Mouse (Mus musculus): Measurements from ENCODE around the gene Prmt2.
A peak's percentile ranks its signal among the peaks of the same experiment; 100 is the strongest.

DNA sequence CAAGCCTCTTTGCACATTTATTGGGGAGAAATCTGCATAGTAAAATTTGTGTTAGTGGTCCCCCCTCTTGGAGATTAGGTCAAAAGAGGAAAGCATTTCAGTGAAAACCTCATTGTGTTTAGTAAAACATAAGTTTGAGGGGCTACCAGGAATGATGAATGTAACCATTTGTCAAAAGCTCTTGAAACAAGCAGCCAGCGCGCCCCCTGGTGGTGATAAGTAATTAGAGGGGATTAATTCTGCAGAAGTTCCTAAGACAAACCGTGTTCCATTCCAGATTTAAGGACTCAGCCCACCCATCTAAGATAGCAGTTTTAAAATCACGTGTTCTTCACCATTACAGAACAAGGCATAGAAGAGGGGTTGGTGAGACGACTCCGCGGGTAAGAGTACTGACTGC is 35.7 kb downstream of the Prmt2 start:
- TF ChIP-seq CTCF (IDR thresholded peaks at IDR 0.05; ENCODE audit: control insufficient read depth, insufficient read depth, insufficient replicate concordance, low read depth, low read length) (peak; percentile 19; the same call in 1 of the 2 replicates), POLR2A (IDR thresholded peaks at IDR 0.05; ENCODE audit: control insufficient read depth, low read depth, low read length) (no peak)
